Mouse (Mus musculus) cerebellum, postnatal 36 days (tissue): ENCODE results near the gene Pik3c2b.

ENCODE experiments used
- DNase-seq, 2 experiments: peaks; one replicate each; pipeline ENCODE4 v3.0.0; 2021 to 2022; ENCODE audit warnings: mixed read lengths in 2 of 2

The Pik3c2b gene

GRCm38 (mm10) chr1:133073327-133073856 lies 27.9 kb downstream of the Pik3c2b start:
- no peak for DNase-seq

GRCm38 (mm10) chr1:133074541-133074940 lies 29.1 kb downstream of the Pik3c2b start:
- no peak for DNase-seq

DNA sequence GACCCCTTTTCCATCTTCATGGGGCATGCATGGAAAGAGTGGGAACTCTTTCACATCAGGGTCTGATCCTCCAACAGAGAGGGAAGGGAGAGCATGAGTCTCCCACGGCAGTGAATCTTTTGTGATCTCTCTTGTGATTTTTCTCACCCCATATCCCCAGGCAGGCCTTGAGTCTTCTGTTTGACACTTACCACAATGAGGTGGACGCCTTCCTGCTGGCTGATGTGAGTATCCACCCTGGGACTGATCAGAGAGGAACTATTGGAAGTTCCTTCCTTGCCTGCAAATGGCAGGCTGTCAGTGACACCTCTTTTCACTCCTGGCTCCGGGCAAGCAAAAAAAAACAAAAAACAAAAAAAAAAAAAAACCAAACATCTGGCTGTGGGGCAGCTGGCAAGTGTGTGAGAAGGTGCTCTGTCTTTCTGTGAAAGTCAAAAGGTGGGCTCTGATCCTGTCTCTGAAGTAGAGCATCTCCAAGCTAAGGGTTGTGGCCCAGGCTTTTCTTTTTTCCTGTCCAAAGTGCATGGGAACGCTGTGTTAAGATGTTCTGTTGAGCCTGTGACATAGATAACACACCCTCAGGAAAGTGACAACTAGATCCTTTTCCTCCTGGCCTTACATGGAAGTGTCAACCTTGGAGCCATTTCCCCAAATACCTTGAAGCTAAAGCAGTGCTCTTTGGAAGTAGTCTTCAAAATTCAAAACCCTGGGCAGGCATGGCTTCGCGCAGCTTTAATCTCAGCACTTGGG lies 30.4 kb downstream of the Pik3c2b start:
- no peak for DNase-seq

DNA sequence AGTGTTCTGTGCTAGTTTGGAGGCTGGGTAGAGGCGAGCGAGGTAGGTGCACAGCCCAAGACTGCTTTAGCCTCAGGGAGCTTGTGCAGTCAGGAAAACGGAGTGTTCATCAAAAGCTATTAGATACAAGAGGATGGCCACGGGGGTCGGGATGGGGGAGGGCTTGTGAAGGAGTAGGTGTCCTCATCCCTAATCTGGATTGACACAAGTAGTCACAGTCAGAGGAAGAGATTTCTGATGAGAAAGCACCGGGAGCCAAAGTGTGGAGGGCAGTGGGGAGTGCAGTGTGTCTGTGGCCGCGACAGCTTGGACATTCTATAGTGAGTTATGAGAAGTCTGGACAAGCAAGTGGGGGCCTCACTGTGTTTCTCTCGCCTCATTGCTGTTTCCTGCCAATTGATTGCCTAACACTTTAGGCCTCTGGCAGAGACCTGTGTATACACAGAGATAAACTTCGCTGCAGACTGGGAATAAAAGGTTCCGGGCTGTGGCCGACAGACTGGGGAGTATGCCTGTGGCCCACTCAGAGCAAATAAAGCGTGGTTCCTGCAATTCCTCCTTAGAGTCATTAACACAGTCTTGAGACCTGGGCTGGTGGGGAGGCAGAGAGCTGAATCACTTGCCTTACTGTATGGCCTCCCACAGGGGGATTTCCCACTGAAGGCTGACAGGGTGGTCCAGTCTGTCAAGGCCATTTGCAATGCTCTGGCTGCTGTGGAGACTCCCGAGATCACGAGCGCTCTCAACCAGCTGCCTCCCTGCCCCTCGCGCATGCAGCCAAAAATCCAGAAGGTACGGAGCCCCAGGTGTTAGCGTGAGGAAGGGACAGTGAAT lies 31.4 kb downstream of the Pik3c2b start:
- DNase-seq: no peak

GRCm38 (mm10) chr1:133077606-133078337 lies 32.3 kb downstream of the Pik3c2b start:
- no peak for DNase-seq

GRCm38 (mm10) chr1:133078338-133078727 lies 32.9 kb downstream of the Pik3c2b start:
- no peak for DNase-seq

- DNase-seq: no peak
These were observed 34.0 kb downstream of the Pik3c2b start for GRCm38 (mm10) chr1:133079509-133079908.

DNA sequence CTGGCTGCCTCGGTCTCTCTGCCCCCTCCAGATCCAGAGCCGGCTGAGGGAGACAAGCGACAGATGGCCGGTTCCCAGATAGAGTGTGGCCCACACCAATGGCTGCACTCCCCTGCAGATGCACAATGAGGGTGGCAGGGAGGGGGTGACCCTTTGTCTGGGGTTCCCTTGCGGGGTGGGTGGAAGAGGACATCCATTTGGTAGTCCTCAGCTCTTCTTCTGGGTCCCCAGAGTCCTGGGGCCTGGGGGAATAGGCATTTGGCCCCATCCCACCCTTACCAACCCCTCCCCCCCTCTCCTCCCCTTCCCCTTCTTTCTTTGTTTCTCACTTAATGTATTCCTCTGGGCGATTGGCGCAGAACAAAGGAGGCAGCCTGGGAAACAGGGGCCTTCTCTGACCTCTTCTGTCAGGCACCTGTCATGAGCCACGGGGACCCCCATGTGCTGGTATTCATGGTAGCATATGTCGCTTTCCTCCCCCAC lies 34.7 kb downstream of the Pik3c2b start:
- DNase-seq: no peak

- no peak for DNase-seq
These were observed 35.2 kb downstream of the Pik3c2b start for GRCm38 (mm10) chr1:133080717-133081116.

DNA sequence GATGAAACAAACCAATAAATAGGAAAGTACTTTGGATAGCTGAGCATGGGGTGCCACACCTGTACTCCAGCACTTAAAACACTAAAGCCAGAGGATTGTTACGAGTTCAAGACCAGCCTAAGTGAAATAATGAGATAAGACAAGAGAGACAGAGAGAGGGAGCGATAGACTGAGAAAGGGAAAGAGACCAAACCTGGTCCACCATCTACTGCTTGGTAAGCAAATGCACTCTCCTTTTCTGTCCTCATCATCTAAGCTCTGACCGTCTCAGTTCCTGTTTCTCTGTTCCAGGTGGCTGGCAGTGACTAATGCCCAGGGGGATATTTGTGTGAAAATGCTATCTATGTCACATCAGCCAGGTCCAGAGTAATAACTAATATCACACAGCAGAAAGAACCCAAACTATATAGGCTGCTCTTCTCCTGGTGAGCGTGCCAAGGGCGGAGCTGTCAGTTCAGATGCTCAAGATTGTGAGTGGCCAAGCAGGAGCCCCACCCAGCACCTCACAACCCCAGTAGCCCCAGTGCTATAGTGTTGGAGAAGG lies 37.6 kb downstream of the Pik3c2b start:
- no peak for DNase-seq

DNA sequence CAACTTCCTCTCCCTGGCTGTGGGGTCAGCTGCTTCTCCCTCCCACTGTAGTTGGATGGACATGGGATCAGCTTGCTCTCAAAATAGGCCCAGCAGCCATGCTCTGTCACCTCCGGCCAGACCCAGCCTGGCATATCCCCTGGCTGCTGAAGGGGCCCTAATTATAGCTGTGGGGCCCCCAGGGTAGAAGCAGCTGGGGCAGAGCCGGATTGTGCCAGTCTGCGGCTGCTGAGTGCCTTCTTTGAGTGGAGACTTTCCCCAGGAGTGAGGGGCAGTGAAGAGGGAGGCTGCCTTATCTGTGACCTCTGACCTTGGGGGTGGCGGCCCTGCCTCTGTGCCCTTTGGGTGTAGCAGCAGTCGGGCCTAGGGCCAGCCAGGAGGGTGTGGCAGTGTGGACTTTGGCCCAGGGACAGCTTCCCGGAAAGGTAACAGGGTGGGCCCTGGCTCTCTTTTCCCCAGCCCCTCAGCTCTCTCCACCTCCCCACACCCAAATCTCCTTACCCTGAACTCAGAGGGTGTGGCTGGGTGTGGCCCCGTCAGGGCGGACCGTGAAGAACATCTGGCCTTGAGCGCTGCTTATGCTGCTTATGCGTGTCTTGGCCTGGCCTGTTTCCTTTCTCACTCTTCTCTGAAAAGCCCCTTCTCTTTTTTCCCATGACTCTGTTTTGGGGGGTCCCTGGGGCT lies 38.6 kb downstream of the Pik3c2b start:
- no peak for DNase-seq

GRCm38 (mm10) chr1:133084708-133085416 lies 39.4 kb downstream of the Pik3c2b start:
- DNase-seq: no peak

- DNase-seq: no peak
These were observed 39.9 kb downstream of the Pik3c2b start for GRCm38 (mm10) chr1:133085417-133085742.

DNA sequence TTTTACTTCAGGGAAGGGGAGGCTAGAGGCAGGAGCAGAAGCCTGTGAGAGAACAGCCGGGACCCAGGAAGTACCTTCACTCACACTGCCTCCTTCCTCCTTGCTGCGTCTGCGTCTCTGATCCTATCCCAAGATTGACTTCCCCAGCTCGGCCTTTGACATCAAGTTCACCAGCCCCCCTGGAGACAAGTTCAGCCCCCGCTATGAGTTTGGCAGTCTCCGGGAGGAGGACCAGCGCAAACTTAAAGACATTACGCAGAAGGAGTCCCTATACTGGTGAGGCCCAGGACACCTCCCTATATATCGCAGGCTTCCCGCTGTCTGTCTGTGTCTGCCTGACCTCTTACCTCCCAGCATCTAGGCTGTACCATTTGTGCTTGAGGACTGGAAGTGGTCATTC lies 41.3 kb downstream of the Pik3c2b start:
- no peak for DNase-seq

- DNase-seq: peak; percentile 62 to 70
These were observed 41.9 kb downstream of the Pik3c2b start for GRCm38 (mm10) chr1:133087206-133087905.

- DNase-seq: no peak
These were observed 42.7 kb downstream of the Pik3c2b start for GRCm38 (mm10) chr1:133088196-133088595.

- no peak for DNase-seq
These were observed 43.9 kb downstream of the Pik3c2b start for GRCm38 (mm10) chr1:133089415-133089814.

GRCm38 (mm10) chr1:133090641-133091040 lies 45.2 kb downstream of the Pik3c2b start:
- DNase-seq: no peak

- no peak for DNase-seq
These were observed 46.0 kb downstream of the Pik3c2b start for GRCm38 (mm10) chr1:133091483-133091882.

DNA sequence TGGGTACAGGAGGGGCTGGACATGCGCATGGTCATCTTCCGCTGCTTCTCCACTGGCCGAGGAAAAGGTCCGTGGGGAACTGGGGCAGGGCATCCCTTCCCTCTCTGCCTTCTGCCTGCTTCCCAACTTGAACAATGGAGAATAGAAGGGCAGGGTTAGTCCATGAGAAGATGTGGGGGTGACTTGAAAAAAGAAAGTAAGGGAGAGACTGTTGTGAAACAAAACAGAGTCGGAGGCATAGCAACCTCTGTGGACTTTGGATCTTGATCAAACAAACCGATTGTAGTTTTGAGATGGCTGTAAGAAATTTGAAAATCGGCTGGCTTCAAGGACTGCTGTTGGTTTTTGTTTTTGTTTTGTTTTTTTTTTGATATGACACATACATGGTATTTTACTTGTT lies 48.3 kb downstream of the Pik3c2b start:
- DNase-seq: no peak
